Mouse (Mus musculus): Measurements from ENCODE around the gene Gpa33. TPM values are rescaled to one million over a fixed set of nuclear protein-coding genes. Genes with fewer than 3 reads are reported as not detected.

The Gpa33 gene
- polyA plus RNA-seq, 1 experiment = 3.8 TPM

DNA sequence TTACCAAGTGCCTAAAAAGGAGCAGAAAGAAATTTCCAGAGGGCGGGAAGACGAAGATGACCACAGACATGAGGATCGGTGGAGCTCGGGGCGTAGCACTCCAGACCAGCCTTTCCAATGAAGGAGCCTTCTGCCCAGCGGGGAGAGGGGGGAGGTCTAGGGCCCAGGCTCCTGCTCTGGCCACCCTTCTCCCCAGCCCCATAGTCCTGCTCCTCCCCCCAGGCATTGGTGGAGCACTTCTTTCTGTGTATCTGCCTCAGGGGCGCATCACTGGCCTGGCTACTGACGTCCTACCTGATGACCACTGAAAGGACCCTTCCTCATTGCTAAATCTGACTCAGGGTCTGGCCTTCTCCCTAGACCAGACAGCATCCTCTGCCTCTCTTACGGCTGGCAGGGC is 35.1 kb downstream of the Gpa33 start:
- Histone ChIP-seq H3K27me3 (ENCODE audit: control insufficient read depth, insufficient read depth, low read length) (no peaks in the 10 kb centered on the region), H3K36me3 (ENCODE audit: control insufficient read depth, insufficient read depth, low read length) (no peaks in the 10 kb centered on the region), H3K4me1 (replicated peaks; ENCODE audit: control insufficient read depth, insufficient read depth, low read length) (no peaks in the 10 kb centered on the region), H3K27ac (ENCODE audit: control insufficient read depth, insufficient read depth, low read length) (no peak overlapping the region), H3K4me3 (ENCODE audit: control insufficient read depth, insufficient read depth, low read length) (no peak overlapping the region)
- no peak for TF ChIP-seq POLR2A (IDR thresholded peaks at IDR 0.05; ENCODE audit: control insufficient read depth, extremely low read depth, insufficient read depth, low read length, poor library complexity)
- TF ChIP-seq CTCF (IDR thresholded peaks at IDR 0.05; ENCODE audit: borderline replicate concordance, control insufficient read depth, extremely low read depth, insufficient read depth, low read length, poor library complexity) = no peak
- no peak for DNase-seq
- 94% methylated on average over 9 of the region's 9 CpGs for WGBS

DNA sequence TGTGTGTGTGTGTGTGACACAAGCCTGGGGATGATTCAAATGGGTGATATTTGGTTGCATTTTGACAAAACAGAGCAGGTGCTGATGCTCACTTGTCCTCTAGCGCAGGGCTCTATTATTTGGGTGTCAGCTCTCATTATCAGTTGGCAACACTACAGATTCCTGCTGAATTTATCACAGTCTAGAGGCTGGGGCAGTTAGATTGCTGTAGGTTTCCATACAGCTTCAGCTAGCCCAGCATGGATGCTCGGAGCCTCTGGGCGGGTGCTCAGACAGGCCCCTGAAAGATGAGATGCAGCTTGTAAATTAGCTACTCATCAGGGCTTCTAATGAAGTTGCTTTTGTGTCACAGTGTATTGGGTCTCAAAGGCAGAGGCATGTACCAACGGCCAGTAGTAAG is 37.4 kb downstream of the Gpa33 start:
- WGBS = 93% methylated on average over 4 of the region's 4 CpGs
- Histone ChIP-seq H3K4me3 (ENCODE audit: control insufficient read depth, insufficient read depth, low read length) (no peak overlapping the region), H3K36me3 (ENCODE audit: control insufficient read depth, insufficient read depth, low read length) (no peaks in the 10 kb centered on the region), H3K27ac (ENCODE audit: control insufficient read depth, insufficient read depth, low read length) (no peak overlapping the region), H3K4me1 (replicated peaks; ENCODE audit: control insufficient read depth, insufficient read depth, low read length) (no peaks in the 10 kb centered on the region), H3K27me3 (ENCODE audit: control insufficient read depth, insufficient read depth, low read length) (no peaks in the 10 kb centered on the region)
- DNase-seq = no peak
- TF ChIP-seq CTCF (IDR thresholded peaks at IDR 0.05; ENCODE audit: borderline replicate concordance, control insufficient read depth, extremely low read depth, insufficient read depth, low read length, poor library complexity) (no peak), POLR2A (IDR thresholded peaks at IDR 0.05; ENCODE audit: control insufficient read depth, extremely low read depth, insufficient read depth, low read length, poor library complexity) (no peak)

DNA sequence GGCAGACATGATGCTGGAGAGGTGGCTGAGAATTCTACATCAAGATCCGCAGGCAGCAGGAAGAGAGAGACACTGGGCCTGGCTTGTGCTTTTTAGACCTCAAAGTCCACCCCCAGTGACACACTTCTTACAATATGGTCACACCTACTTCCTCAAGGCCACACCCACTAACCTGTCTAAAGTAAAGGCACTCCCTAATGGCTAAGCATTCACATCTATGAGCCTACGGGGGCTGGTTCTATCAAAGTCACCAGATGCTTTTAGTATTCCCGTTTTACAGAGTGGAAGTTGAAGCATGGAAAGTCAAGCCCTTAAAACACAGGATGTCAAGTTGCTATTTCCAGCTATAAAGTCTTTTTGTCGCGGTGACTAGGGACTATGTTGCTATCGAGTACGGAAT is 38.0 kb downstream of the Gpa33 start:
- Histone ChIP-seq H3K27me3 (ENCODE audit: control insufficient read depth, insufficient read depth, low read length) (no peaks in the 10 kb centered on the region), H3K4me1 (replicated peaks; ENCODE audit: control insufficient read depth, insufficient read depth, low read length) (no peaks in the 10 kb centered on the region), H3K36me3 (ENCODE audit: control insufficient read depth, insufficient read depth, low read length) (no peaks in the 10 kb centered on the region), H3K27ac (ENCODE audit: control insufficient read depth, insufficient read depth, low read length) (no peak overlapping the region), H3K4me3 (ENCODE audit: control insufficient read depth, insufficient read depth, low read length) (no peak overlapping the region)
- DNase-seq = no peak
- TF ChIP-seq CTCF (IDR thresholded peaks at IDR 0.05; ENCODE audit: borderline replicate concordance, control insufficient read depth, extremely low read depth, insufficient read depth, low read length, poor library complexity) (no peak), POLR2A (IDR thresholded peaks at IDR 0.05; ENCODE audit: control insufficient read depth, extremely low read depth, insufficient read depth, low read length, poor library complexity) (no peak)
- 96% methylated on average over 7 of the region's 7 CpGs for WGBS

DNA sequence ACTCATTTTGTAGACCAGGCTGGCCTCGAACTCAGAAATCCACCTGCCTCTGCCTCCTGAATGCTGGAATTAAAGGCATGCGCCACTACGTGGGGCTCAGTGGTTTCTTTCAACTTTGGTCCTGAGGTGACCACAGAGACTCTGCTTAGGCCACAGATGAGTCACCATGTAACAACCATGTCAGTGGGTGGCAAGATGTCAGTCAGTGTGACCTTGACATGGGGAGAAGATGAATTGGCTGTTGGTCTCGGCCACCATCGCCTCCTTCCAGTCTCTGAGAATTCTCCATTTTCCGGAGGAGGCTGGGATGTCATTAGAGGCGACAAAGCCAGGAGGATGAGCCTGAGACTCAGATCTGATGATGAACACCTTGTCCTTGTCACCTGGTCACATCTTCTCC is 39.7 kb downstream of the Gpa33 start:
- no peak for DNase-seq
- no peaks in the 10 kb centered on the region for H3K27me3 ChIP-seq (ENCODE audit: control insufficient read depth, insufficient read depth, low read length)
- H3K27ac ChIP-seq (ENCODE audit: control insufficient read depth, insufficient read depth, low read length) = no peak overlapping the region
- WGBS = 87% methylated on average over 7 of the region's 7 CpGs
- TF ChIP-seq CTCF (IDR thresholded peaks at IDR 0.05; ENCODE audit: borderline replicate concordance, control insufficient read depth, extremely low read depth, insufficient read depth, low read length, poor library complexity) (no peak), POLR2A (IDR thresholded peaks at IDR 0.05; ENCODE audit: control insufficient read depth, extremely low read depth, insufficient read depth, low read length, poor library complexity) (no peak)
- no peaks in the 10 kb centered on the region for H3K4me1 ChIP-seq (replicated peaks; ENCODE audit: control insufficient read depth, insufficient read depth, low read length)
- H3K4me3 ChIP-seq (ENCODE audit: control insufficient read depth, insufficient read depth, low read length) = no peak overlapping the region
- H3K36me3 ChIP-seq (ENCODE audit: control insufficient read depth, insufficient read depth, low read length) = no peaks in the 10 kb centered on the region

DNA sequence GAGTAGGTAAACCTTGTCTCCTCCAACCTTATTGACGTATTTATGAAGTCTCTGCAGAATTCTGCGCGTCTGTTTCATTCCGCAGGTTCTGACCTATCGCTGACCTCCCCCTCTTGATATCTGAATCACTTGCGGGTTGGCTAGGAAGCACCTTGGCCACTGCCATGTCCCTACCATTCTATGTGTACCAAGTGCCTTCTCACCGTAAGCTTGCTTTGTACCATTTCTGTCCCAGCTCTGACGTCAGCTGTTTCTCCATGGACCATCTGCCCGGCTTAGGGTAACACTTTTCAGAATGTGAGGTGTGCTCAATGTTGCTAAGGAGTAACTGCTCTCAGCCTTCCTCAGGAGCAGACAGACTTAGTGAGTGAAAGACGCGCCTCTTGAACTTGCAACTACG is 40.8 kb downstream of the Gpa33 start:
- H3K4me1 ChIP-seq (replicated peaks; ENCODE audit: control insufficient read depth, insufficient read depth, low read length) = no peaks in the 10 kb centered on the region
- no peak for DNase-seq
- no peak overlapping the region for H3K27ac ChIP-seq (ENCODE audit: control insufficient read depth, insufficient read depth, low read length)
- H3K4me3 ChIP-seq (ENCODE audit: control insufficient read depth, insufficient read depth, low read length) = no peak overlapping the region
- 97% methylated on average over 12 of the region's 12 CpGs for WGBS
- H3K27me3 ChIP-seq (ENCODE audit: control insufficient read depth, insufficient read depth, low read length) = no peaks in the 10 kb centered on the region
- TF ChIP-seq POLR2A (IDR thresholded peaks at IDR 0.05; ENCODE audit: control insufficient read depth, extremely low read depth, insufficient read depth, low read length, poor library complexity) = no peak
- TF ChIP-seq CTCF (IDR thresholded peaks at IDR 0.05; ENCODE audit: borderline replicate concordance, control insufficient read depth, extremely low read depth, insufficient read depth, low read length, poor library complexity) = no peak
- H3K36me3 ChIP-seq (ENCODE audit: control insufficient read depth, insufficient read depth, low read length) = no peaks in the 10 kb centered on the region

DNA sequence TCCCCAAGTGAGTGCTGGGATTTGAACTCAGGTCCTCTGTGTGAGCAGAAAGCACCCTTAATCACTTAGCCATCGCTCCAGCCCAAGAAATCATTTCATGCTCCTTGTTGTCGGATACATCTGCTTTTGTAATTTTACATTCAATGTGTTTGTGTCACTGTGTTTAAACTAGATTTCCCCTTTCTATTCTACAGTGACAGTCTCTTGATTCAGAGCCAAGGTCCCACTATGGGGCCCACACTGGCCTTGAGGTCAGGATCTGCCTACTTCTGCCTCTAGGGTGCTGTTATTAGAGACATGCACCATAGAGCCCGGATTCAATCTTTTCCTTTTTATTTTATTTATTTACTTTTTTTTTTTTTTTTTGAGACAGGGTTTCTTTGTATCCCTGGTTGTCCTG is 43.0 kb downstream of the Gpa33 start:
- 75% methylated on average over 3 of the region's 3 CpGs for WGBS
- DNase-seq = no peak
- Histone ChIP-seq H3K27ac (ENCODE audit: control insufficient read depth, insufficient read depth, low read length) (no peak overlapping the region), H3K36me3 (ENCODE audit: control insufficient read depth, insufficient read depth, low read length) (no peaks in the 10 kb centered on the region), H3K4me1 (replicated peaks; ENCODE audit: control insufficient read depth, insufficient read depth, low read length) (no peaks in the 10 kb centered on the region), H3K4me3 (ENCODE audit: control insufficient read depth, insufficient read depth, low read length) (no peak overlapping the region), H3K27me3 (ENCODE audit: control insufficient read depth, insufficient read depth, low read length) (no peaks in the 10 kb centered on the region)
- TF ChIP-seq POLR2A (IDR thresholded peaks at IDR 0.05; ENCODE audit: control insufficient read depth, extremely low read depth, insufficient read depth, low read length, poor library complexity) = no peak
- TF ChIP-seq CTCF (IDR thresholded peaks at IDR 0.05; ENCODE audit: borderline replicate concordance, control insufficient read depth, extremely low read depth, insufficient read depth, low read length, poor library complexity) = no peak

DNA sequence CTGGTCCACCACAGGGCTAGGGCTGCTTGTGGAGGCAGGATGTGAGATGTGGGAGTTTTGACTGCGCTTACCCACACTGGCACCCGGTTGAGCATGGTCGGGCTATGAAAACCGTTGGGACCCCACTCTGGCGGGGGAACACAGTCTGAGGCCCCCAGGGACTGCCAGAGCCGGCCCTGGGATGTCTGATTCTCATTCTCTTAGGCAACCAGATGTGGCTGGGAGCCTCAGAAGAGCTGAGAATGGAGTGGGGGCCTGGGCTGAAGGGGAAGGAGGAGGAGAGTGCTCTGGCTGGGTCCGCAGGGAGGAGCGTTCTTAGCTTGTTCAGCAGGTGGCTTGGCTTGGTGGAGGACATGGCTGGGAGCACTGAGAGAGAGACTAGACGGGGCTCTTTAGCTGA is 43.6 kb downstream of the Gpa33 start:
- DNase-seq = no peak
- TF ChIP-seq CTCF (IDR thresholded peaks at IDR 0.05; ENCODE audit: borderline replicate concordance, control insufficient read depth, extremely low read depth, insufficient read depth, low read length, poor library complexity) (no peak), POLR2A (IDR thresholded peaks at IDR 0.05; ENCODE audit: control insufficient read depth, extremely low read depth, insufficient read depth, low read length, poor library complexity) (no peak)
- no peak overlapping the region for H3K27ac ChIP-seq (ENCODE audit: control insufficient read depth, insufficient read depth, low read length)
- 86% methylated on average over 9 of the region's 9 CpGs for WGBS
- H3K27me3 ChIP-seq (ENCODE audit: control insufficient read depth, insufficient read depth, low read length) = no peaks in the 10 kb centered on the region
- H3K36me3 ChIP-seq (ENCODE audit: control insufficient read depth, insufficient read depth, low read length) = no peaks in the 10 kb centered on the region
- H3K4me1 ChIP-seq (replicated peaks; ENCODE audit: control insufficient read depth, insufficient read depth, low read length) = no peaks in the 10 kb centered on the region
- no peak overlapping the region for H3K4me3 ChIP-seq (ENCODE audit: control insufficient read depth, insufficient read depth, low read length)
